Mouse (Mus musculus) urinary bladder, postnatal 25 days (tissue): ENCODE measurements at regions not wholly inside any gene's neighbourhood (a gene's known extent, or its start where the extent isn't known, plus 50 kb on each side); places are given as distances from the start of the nearest gene placed in this dataset.

Source experiments
- DNase-seq: peaks from one replicate; pipeline ENCODE4 v3.0.0; 2022; ENCODE audit warnings: low spot score

- no peak for DNase-seq
These were observed 181.7 kb downstream of the Vrk1 start for GRCm38 (mm10) chr12:106191771-106192170.

- no peak for DNase-seq
These were observed 189.3 kb downstream of the Vrk1 start for GRCm38 (mm10) chr12:106199302-106199701.

GRCm38 (mm10) chr12:106203526-106203925, 193.5 kb downstream of the Vrk1 start:
- no peak for DNase-seq

- DNase-seq, result no peak
These were observed 200.9 kb downstream of the Vrk1 start for GRCm38 (mm10) chr12:106210959-106211358.

- no peak for DNase-seq
These were observed 201.5 kb downstream of the Vrk1 start for GRCm38 (mm10) chr12:106211488-106211887.

- DNase-seq, result no peak
These were observed 202.4 kb downstream of the Vrk1 start for GRCm38 (mm10) chr12:106212397-106212796.

- DNase-seq, result no peak
These were observed 210.0 kb downstream of the Vrk1 start for GRCm38 (mm10) chr12:106220071-106220470.

GRCm38 (mm10) chr12:106226276-106226675, 216.2 kb downstream of the Vrk1 start:
- DNase-seq, result no peak

GRCm38 (mm10) chr12:106226776-106227562, 216.9 kb downstream of the Vrk1 start:
- no peak for DNase-seq

- no peak for DNase-seq
These were observed 217.5 kb downstream of the Vrk1 start for GRCm38 (mm10) chr12:106227563-106227840.

GRCm38 (mm10) chr12:106245178-106245840, 235.3 kb downstream of the Vrk1 start:
- DNase-seq, result no peak

- DNase-seq, result no peak
These were observed 263.6 kb downstream of the Vrk1 start for GRCm38 (mm10) chr12:106273591-106273990.

GRCm38 (mm10) chr12:106277886-106278285, 267.9 kb downstream of the Vrk1 start:
- DNase-seq, result no peak

GRCm38 (mm10) chr12:106282491-106283106, 272.6 kb downstream of the Vrk1 start:
- no peak for DNase-seq

GRCm38 (mm10) chr12:106284814-106285213, 274.8 kb downstream of the Vrk1 start:
- DNase-seq, result no peak

GRCm38 (mm10) chr12:106288791-106289515, 278.9 kb downstream of the Vrk1 start:
- no peak for DNase-seq

- no peak for DNase-seq
These were observed 281.5 kb downstream of the Vrk1 start for GRCm38 (mm10) chr12:106291476-106292046.

- no peak for DNase-seq
These were observed 283.1 kb downstream of the Vrk1 start for GRCm38 (mm10) chr12:106293117-106293516.

- DNase-seq, result no peak
These were observed 285.6 kb downstream of the Vrk1 start for GRCm38 (mm10) chr12:106295596-106295995.

GRCm38 (mm10) chr12:106302617-106303016, 292.6 kb downstream of the Vrk1 start:
- DNase-seq, result no peak

- no peak for DNase-seq
These were observed 298.4 kb downstream of the Vrk1 start for GRCm38 (mm10) chr12:106308291-106308955.
